Mouse (Mus musculus) midbrain, embryonic 11.5 days (tissue): ENCODE results near the gene Gli1. TPM values are rescaled to one million over a fixed set of nuclear protein-coding genes. Genes with fewer than 3 reads are reported as not detected.

ENCODE experiments used
- polyA plus RNA-seq: library from polyadenylated mRNA; unstranded; fragments of >200 nt; fragmentation: Nextera tagmentation; extraction: Ambion mirVana; gene quantifications from 2 replicates; pipeline ENCODE4 v1.2.1, GENCODE M21; 2014

Gli1 gene
- polyA plus RNA-seq, 1 experiment from 2014 or later = 4.1 TPM

Other genes with a start within 250 kb of the Gli1 start
- gene Os9, start 220.8 kb downstream of the Gli1 start, polyA plus RNA-seq = 43.1 and 49.7 TPM in 2 replicates
- 8.1 and 9.4 TPM in 2 replicates for gene B4galnt1, start 176.7 kb downstream of the Gli1 start, polyA plus RNA-seq
- gene Slc26a10, start 161.3 kb downstream of the Gli1 start, polyA plus RNA-seq = 0.51 and 0.58 TPM in 2 replicates
- 25.8 and 28.2 TPM in 2 replicates for gene Arhgef25, start 151.9 kb downstream of the Gli1 start, polyA plus RNA-seq
- gene Dtx3, start 146.2 kb downstream of the Gli1 start, polyA plus RNA-seq = 130 and 138 TPM in 2 replicates
- gene Pip4k2c, start 130.4 kb downstream of the Gli1 start, polyA plus RNA-seq = 10.3 and 11.4 TPM in 2 replicates
- 26.3 and 31.1 TPM in 2 replicates for gene Kif5a, start 78.6 kb downstream of the Gli1 start, polyA plus RNA-seq
- gene Dctn2, start 75.6 kb downstream of the Gli1 start, polyA plus RNA-seq = 196 and 206 TPM in 2 replicates
- 12.3 and 16.3 TPM in 2 replicates for gene Mbd6, start 53.0 kb downstream of the Gli1 start, polyA plus RNA-seq
- gene Mars, start 30.2 kb downstream of the Gli1 start, polyA plus RNA-seq = 185 and 187 TPM in 2 replicates
- 1.1 and 1.4 TPM in 2 replicates for gene Arhgap9, start 20.0 kb downstream of the Gli1 start, polyA plus RNA-seq
- not detected in 2 replicates for gene Inhbe, start 12.4 kb upstream of the Gli1 start, polyA plus RNA-seq
- not detected in 2 replicates for gene Inhbc, start 28.5 kb upstream of the Gli1 start, polyA plus RNA-seq
- 27.0 and 27.7 TPM in 2 replicates for gene R3hdm2, start 38.4 kb upstream of the Gli1 start, polyA plus RNA-seq
- gene Stac3, start 159.7 kb upstream of the Gli1 start, polyA plus RNA-seq = 0.10 and 0.14 TPM in 2 replicates
- 3.6 and 5.7 TPM in 2 replicates for gene Ndufa4l2, start 173.0 kb upstream of the Gli1 start, polyA plus RNA-seq
- gene Shmt2, start 180.5 kb upstream of the Gli1 start, polyA plus RNA-seq = 68.8 and 74.8 TPM in 2 replicates
- 19.5 and 23.6 TPM in 2 replicates for gene Nxph4, start 192.6 kb upstream of the Gli1 start, polyA plus RNA-seq